14 mouse cellular contexts compared by ENCODE assay signal in genomic region chr6:134372946-134373345, GRCm38 (mm10). TPM values are rescaled to one million over a fixed set of nuclear protein-coding genes. Genes with fewer than 3 reads are reported as not detected.
DNase-seq lines count a peak whose midpoint lies in the region; ATAC-seq lines count a peak whose summit lies in the region.
"Had no signal": no experiment of that assay in that cellular context is flagged by ENCODE, and none has a peak within 500 bp of the region (broad histone marks: within the 10 kb centered on the region; RNA-seq: fewer than 3 reads in every experiment).

No protein-coding gene starts in this region.

- H3K27me3 ChIP-seq in megakaryocyte, embryonic 14.5 days (replicated peaks): peaks cover 9% of the 10 kb centered on the region
- no peaks in the 10 kb centered on the region for H3K27me3 ChIP-seq in neural tube, embryonic 15.5 days (replicated peaks)
- no peaks in the 10 kb centered on the region for H3K27me3 ChIP-seq in limb, embryonic 10.5 days (ENCODE audit: low read depth, poor library complexity, severe bottlenecking)
- H3K27me3 ChIP-seq: midbrain, embryonic 15.5 days had no signal

- peak overlapping the region; percentile 6 for H3K4me3 ChIP-seq in megakaryocyte, embryonic 14.5 days (replicated peaks)
- no peak overlapping the region for H3K4me3 ChIP-seq in neural tube, embryonic 15.5 days (replicated peaks)
- H3K4me3 ChIP-seq in limb, embryonic 10.5 days: no peak overlapping the region
- H3K4me3 ChIP-seq: embryonic facial prominence, embryonic 10.5 days; midbrain, embryonic 15.5 days had no signal

- H3K27ac ChIP-seq in neural tube, embryonic 15.5 days (replicated peaks): no peak overlapping the region
- no peak overlapping the region for H3K27ac ChIP-seq in limb, embryonic 10.5 days
- H3K27ac ChIP-seq: embryonic facial prominence, embryonic 10.5 days; midbrain, embryonic 15.5 days had no signal

- no peak overlapping the region for H3K4me2 ChIP-seq in neural tube, embryonic 15.5 days
- H3K4me2 ChIP-seq: midbrain, embryonic 15.5 days had no signal

- DNase-seq in layer of hippocampus, postnatal 14 days (ENCODE audit: low spot score in 2 of 2): peak; percentile 49 to 65
- no peak for DNase-seq in spleen, adult 18-20 months
- DNase-seq in limb, embryonic 10.5 days (ENCODE audit: low spot score): no peak
- DNase-seq: adrenal gland, postnatal 10 days; cerebellum, postnatal 25 days; heart, postnatal 36 days; lung, postnatal 4 days; thymus, adult 2 months had no signal

- no peak overlapping the region for H3K9ac ChIP-seq in neural tube, embryonic 15.5 days (replicated peaks)
- H3K9ac ChIP-seq: midbrain, embryonic 15.5 days had no signal

- H3K4me1 ChIP-seq in megakaryocyte, embryonic 14.5 days: peaks cover 46% of the 10 kb centered on the region
- H3K4me1 ChIP-seq in neural tube, embryonic 15.5 days: no peaks in the 10 kb centered on the region
- H3K4me1 ChIP-seq in limb, embryonic 10.5 days: peaks cover 7% of the 10 kb centered on the region; the same call in 1 of the 2 replicates
- H3K4me1 ChIP-seq: midbrain, embryonic 15.5 days had no signal

- H3K36me3 ChIP-seq in megakaryocyte, embryonic 14.5 days (replicated peaks; ENCODE audit: low read length): no peaks in the 10 kb centered on the region
- no peaks in the 10 kb centered on the region for H3K36me3 ChIP-seq in neural tube, embryonic 15.5 days
- H3K36me3 ChIP-seq in limb, embryonic 10.5 days: no peaks in the 10 kb centered on the region
- H3K36me3 ChIP-seq: embryonic facial prominence, embryonic 10.5 days; midbrain, embryonic 15.5 days had no signal

- ATAC-seq in megakaryocyte, adult 5-6 weeks (ENCODE audit: poor library complexity, severe bottlenecking): no peak
- peak; percentile 96 for ATAC-seq in frontal cortex, adult (ENCODE audit: low TSS enrichment)
- ATAC-seq in neural tube, embryonic 15.5 days (ENCODE audit: low FRiP score): no peak
- ATAC-seq: midbrain, embryonic 15.5 days had no signal

- WGBS in neural tube, embryonic 15.5 days: 58% methylated on average over 2 of the region's 2 CpGs
- WGBS in limb, embryonic 10.5 days: 84% methylated on average over 2 of the region's 2 CpGs

- no peaks in the 10 kb centered on the region for H3K9me3 ChIP-seq in megakaryocyte, embryonic 14.5 days
- H3K9me3 ChIP-seq in neural tube, embryonic 15.5 days (replicated peaks): no peaks in the 10 kb centered on the region
- no peaks in the 10 kb centered on the region for H3K9me3 ChIP-seq in limb, embryonic 10.5 days (replicated peaks)
- H3K9me3 ChIP-seq: embryonic facial prominence, embryonic 10.5 days; midbrain, embryonic 15.5 days had no signal

RNA-seq across cellular contexts. Expression of gene Bcl2l14, which starts 23.2 kb away (rescaled TPM):
- not detected in 2 replicates for polyA plus RNA-seq in megakaryocyte, embryonic 14.5 days (2012; ENCODE audit: insufficient read depth, low replicate concordance)
- 0.22 and 0.50 TPM in 2 replicates for total RNA-seq in megakaryocyte, adult 5-6 weeks (2015)
- 0.49 and 1.4 TPM in 2 replicates for total RNA-seq in megakaryocyte, adult 5-6 weeks (2017)
- not detected for total RNA-seq in layer of hippocampus, postnatal 14 days (2021)
- polyA plus RNA-seq in neural tube, embryonic 15.5 days (2015; fragmentation: Nextera tagmentation; extraction: Ambion mirVana): 0.18 and 6.7 TPM in 2 replicates
- 0.15 and 0.49 TPM in 2 replicates for polyA plus RNA-seq in limb, embryonic 10.5 days (2016; fragmentation: Nextera tagmentation; extraction: Ambion mirVana)
- total RNA-seq: adrenal gland, postnatal 10 days; heart, postnatal 36 days had no signal

Comparison
In these comparisons a context has a peak if more than half of its experiments do, and no peak if none do; other contexts are left out.
1. DNase-seq: peak in layer of hippocampus, postnatal 14 days (2 of 2); none in spleen, adult 18-20 months (0 of 2) and limb, embryonic 10.5 days (single experiment).